Mouse (Mus musculus): ENCODE results near the gene Tdrd5.

The Tdrd5 gene

DNA sequence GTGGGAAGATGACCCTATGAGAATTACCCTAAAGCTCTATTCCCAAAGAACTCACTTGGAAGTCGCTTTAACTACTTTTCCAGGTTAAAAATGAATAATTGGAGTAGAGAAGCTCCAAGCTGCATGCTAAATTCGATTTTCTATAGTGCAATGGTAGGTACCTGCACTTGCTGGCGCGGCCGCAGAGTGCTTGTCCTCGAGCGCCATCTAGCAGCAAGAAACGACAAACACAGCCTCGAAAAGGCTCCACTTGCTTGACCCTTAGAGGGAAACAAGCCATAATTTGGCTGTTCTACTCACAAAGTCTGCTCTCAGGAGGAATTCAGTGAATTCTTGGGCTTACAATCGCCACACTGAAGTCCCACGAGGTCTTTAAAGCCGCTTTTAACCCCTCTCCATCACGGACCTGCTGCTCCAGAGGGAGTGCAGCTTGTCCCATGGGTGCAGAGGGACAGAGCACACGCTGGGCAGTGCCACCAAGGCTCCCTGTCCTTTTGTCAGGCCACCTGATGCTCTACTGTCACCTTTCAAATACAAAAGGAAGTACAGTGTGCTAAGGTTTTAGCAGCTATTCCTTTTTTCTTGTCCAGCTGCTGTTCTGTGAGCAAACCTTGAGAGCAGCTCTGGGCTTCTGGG, 61.6 kb downstream of the Tdrd5 start:
- peaks cover 7% of the 10 kb centered on the region for H3K4me1 ChIP-seq (replicated peaks; ENCODE audit: low read depth, low read length)
- H3K4me3 ChIP-seq (replicated peaks; ENCODE audit: low read length), result 0 out of 2 replicates have a peak overlapping the region, but pooled peaks have one; percentile 32
- TF ChIP-seq CTCF (conservative IDR thresholded peaks at IDR 0.05; ENCODE audit: low read length), result peak; percentile 53
- TF ChIP-seq POU5F1 (IDR thresholded peaks at IDR 0.05; ENCODE audit: borderline replicate concordance, low read length), result no peak
- no peak for TF ChIP-seq NANOG (IDR thresholded peaks at IDR 0.05; ENCODE audit: borderline replicate concordance, low read length)
- no peaks in the 10 kb centered on the region for H3K27me3 ChIP-seq (ENCODE audit: insufficient read depth, low read length)
- no peaks in the 10 kb centered on the region for H3K9me3 ChIP-seq (ENCODE audit: low read length)
- H3K36me3 ChIP-seq (ENCODE audit: insufficient read depth, low read length), result no peaks in the 10 kb centered on the region

DNA sequence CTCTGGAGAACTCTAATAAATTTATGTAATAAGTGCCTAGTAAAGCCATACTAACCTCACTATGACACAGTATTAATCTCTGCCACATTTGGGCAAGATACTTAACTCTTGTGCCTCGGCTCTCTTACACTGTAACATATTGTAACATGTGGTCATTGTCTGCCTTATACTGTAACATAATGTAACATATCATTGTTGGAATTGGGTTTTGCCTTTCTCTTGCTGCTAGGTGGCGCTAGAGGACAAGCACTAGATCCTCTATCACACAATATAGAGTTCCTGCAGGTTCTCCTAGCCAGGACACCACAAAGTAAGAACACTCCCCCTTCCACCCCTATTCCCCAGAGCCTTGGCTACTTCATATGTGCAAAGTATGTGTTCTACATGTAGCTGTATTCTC, 62.4 kb downstream of the Tdrd5 start:
- peaks cover 7% of the 10 kb centered on the region for H3K4me1 ChIP-seq (replicated peaks; ENCODE audit: low read depth, low read length)
- no peaks in the 10 kb centered on the region for H3K27me3 ChIP-seq (ENCODE audit: insufficient read depth, low read length)
- H3K9me3 ChIP-seq (ENCODE audit: low read length), result no peaks in the 10 kb centered on the region
- peak; percentile 59 for TF ChIP-seq CTCF (conservative IDR thresholded peaks at IDR 0.05; ENCODE audit: low read length)
- no peak for TF ChIP-seq POU5F1 (IDR thresholded peaks at IDR 0.05; ENCODE audit: borderline replicate concordance, low read length)
- no peaks in the 10 kb centered on the region for H3K36me3 ChIP-seq (ENCODE audit: insufficient read depth, low read length)
- H3K4me3 ChIP-seq (replicated peaks; ENCODE audit: low read length), result no peak overlapping the region

DNA sequence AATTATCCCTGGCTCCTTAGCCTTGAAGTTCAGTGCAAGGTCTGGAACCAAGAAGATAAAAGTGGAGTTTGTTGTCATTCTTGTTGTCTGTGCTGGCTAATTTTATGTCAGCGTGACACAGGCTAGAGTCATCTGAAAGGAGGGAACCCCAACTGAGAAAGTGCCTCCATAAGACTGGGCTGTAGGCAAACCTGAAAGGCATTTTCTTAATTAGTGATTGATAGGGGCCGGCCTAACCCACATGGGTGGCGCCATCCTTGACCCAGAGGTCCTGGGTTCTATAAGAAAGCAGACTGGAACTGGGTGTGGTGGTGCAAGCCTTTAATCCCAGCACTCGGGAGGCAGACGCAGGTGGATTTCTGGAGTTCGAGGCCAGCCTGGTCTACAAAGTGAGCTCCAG, 72.3 kb downstream of the Tdrd5 start:
- peaks cover 30% of the 10 kb centered on the region for H3K27me3 ChIP-seq (ENCODE audit: insufficient read depth, low read length)
- H3K4me3 ChIP-seq (replicated peaks; ENCODE audit: low read length), result no peak overlapping the region
- H3K9me3 ChIP-seq (ENCODE audit: low read length), result peaks cover 10% of the 10 kb centered on the region; the same call in 1 of the 2 replicates
- TF ChIP-seq NANOG (IDR thresholded peaks at IDR 0.05; ENCODE audit: borderline replicate concordance, low read length) (no peak), POU5F1 (IDR thresholded peaks at IDR 0.05; ENCODE audit: borderline replicate concordance, low read length) (no peak), CTCF (conservative IDR thresholded peaks at IDR 0.05; ENCODE audit: low read length) (no peak)
- 0 out of 2 replicates have a peak, but pooled peaks cover 3% of the 10 kb centered on the region for H3K4me1 ChIP-seq (replicated peaks; ENCODE audit: low read depth, low read length)
- no peaks in the 10 kb centered on the region for H3K36me3 ChIP-seq (ENCODE audit: insufficient read depth, low read length)

DNA sequence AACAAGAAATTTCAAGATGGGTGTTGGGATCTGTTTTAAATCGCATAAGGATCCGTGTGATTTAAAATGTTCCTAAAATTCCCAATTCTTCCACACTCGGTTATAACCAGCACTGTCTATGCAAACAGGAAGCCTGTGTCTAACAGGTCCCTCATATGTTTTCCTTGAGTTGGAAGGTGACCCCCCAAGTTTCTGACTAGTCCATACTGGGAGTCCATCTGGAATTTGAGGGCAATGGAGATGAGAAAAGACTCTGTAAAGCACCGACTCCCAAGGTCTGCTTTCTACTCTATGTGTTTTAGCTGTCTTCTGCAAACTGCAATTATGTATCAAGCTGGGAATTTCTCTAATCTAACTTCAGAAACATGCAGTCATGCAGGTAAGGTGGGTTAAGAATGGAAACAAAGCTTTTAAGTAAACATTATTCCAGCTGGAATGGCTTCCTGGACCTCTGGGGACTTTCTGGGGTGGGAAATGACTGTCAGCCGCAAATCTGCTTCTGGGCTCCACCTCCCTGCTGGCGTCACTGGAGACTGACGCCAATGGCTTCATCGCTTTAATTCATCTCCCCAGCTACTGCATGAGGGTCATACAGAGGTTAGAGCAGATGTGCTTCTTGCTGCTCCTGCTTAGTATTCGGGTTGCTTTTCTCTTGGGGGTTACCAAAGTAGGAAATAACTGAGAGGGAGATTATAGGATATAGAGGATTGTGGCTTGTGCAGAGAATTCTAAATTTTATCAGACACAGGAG, 73.0 kb downstream of the Tdrd5 start:
- H3K4me3 ChIP-seq (replicated peaks; ENCODE audit: low read length), result no peak overlapping the region
- H3K9me3 ChIP-seq (ENCODE audit: low read length), result peaks cover 10% of the 10 kb centered on the region; the same call in 1 of the 2 replicates
- no peak for TF ChIP-seq POU5F1 (IDR thresholded peaks at IDR 0.05; ENCODE audit: borderline replicate concordance, low read length)
- TF ChIP-seq NANOG (IDR thresholded peaks at IDR 0.05; ENCODE audit: borderline replicate concordance, low read length), result no peak
- TF ChIP-seq CTCF (conservative IDR thresholded peaks at IDR 0.05; ENCODE audit: low read length), result no peak
- H3K4me1 ChIP-seq (replicated peaks; ENCODE audit: low read depth, low read length), result 0 out of 2 replicates have a peak, but pooled peaks cover 3% of the 10 kb centered on the region
- no peaks in the 10 kb centered on the region for H3K36me3 ChIP-seq (ENCODE audit: insufficient read depth, low read length)
- H3K27me3 ChIP-seq (ENCODE audit: insufficient read depth, low read length), result peaks cover 30% of the 10 kb centered on the region

DNA sequence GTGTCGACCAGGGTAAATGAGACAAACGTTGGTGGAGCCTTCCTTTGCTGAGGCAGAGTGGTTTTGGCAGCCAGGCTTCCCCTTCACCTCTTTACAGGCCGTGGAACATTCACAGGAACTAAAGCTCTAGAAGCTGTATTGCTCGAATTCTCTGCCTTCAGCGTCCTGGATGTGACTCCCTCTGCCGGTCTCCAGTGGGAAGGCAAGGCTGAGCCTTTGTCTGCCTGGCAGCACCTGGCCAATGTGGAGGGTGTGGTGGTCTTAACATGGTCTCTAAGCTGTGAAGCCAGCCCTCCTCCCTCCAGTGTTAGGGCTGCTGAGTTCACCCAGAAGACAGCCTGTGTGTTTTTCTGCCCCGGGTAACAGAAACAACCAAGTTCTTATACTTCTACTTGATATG, 74.0 kb downstream of the Tdrd5 start:
- TF ChIP-seq POU5F1 (IDR thresholded peaks at IDR 0.05; ENCODE audit: borderline replicate concordance, low read length) (no peak), CTCF (conservative IDR thresholded peaks at IDR 0.05; ENCODE audit: low read length) (peak; percentile 57), NANOG (IDR thresholded peaks at IDR 0.05; ENCODE audit: borderline replicate concordance, low read length) (no peak)
- H3K4me1 ChIP-seq (replicated peaks; ENCODE audit: low read depth, low read length), result 0 out of 2 replicates have a peak, but pooled peaks cover 3% of the 10 kb centered on the region
- H3K36me3 ChIP-seq (ENCODE audit: insufficient read depth, low read length), result no peaks in the 10 kb centered on the region
- H3K9me3 ChIP-seq (ENCODE audit: low read length), result peaks cover 10% of the 10 kb centered on the region; the same call in 1 of the 2 replicates
- H3K27me3 ChIP-seq (ENCODE audit: insufficient read depth, low read length), result peaks cover 30% of the 10 kb centered on the region
- no peak overlapping the region for H3K4me3 ChIP-seq (replicated peaks; ENCODE audit: low read length)

DNA sequence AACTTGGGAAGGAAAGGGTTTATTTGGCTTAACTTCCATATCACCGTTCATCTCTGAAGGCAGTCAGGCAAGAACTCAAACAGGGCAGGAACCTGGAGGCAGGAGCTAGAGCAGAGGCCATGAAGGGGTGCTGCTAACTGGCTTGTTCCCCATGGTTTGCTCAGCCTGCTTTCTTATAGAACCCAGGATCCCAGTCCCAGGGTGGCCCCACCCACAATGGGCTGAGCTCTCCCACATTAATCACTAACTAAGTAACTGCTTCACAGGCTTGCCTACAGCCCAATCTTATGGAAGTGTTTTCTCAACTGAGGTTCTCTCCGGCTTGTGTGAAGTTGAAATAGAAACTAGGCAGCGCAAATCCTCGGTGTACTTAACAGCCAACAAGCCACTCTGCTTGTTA, 74.7 kb downstream of the Tdrd5 start:
- TF ChIP-seq POU5F1 (IDR thresholded peaks at IDR 0.05; ENCODE audit: borderline replicate concordance, low read length) (no peak), NANOG (IDR thresholded peaks at IDR 0.05; ENCODE audit: borderline replicate concordance, low read length) (no peak), CTCF (conservative IDR thresholded peaks at IDR 0.05; ENCODE audit: low read length) (no peak)
- Histone ChIP-seq H3K36me3 (ENCODE audit: insufficient read depth, low read length) (no peaks in the 10 kb centered on the region), H3K9me3 (ENCODE audit: low read length) (peaks cover 5% of the 10 kb centered on the region; the same call in 1 of the 2 replicates), H3K4me3 (replicated peaks; ENCODE audit: low read length) (no peak overlapping the region), H3K4me1 (replicated peaks; ENCODE audit: low read depth, low read length) (0 out of 2 replicates have a peak, but pooled peaks cover 3% of the 10 kb centered on the region), H3K27me3 (ENCODE audit: insufficient read depth, low read length) (peaks cover 30% of the 10 kb centered on the region)

DNA sequence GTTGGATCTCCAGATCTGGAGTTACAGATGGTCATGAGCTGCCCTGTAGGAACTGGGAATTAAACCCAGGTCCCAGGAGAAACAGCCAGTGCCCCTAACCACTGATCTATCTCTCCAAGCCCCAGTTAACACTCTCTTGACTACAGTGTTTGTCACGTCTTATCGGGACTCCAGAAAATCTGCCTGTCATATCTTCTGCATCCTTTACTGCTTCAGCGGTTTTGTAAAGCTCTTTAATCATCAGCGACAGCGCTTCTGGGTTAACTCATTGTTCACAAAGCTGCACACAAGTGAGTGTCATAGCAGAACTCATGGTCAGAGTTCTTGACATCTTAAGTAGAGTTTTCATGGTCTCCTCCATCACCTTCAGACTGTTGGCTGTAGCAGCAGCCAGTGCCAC, 76.6 kb downstream of the Tdrd5 start:
- no peak for TF ChIP-seq NANOG (IDR thresholded peaks at IDR 0.05; ENCODE audit: borderline replicate concordance, low read length)
- no peak for TF ChIP-seq CTCF (conservative IDR thresholded peaks at IDR 0.05; ENCODE audit: low read length)
- TF ChIP-seq POU5F1 (IDR thresholded peaks at IDR 0.05; ENCODE audit: borderline replicate concordance, low read length), result no peak
- H3K9me3 ChIP-seq (ENCODE audit: low read length), result no peaks in the 10 kb centered on the region
- H3K27me3 ChIP-seq (ENCODE audit: insufficient read depth, low read length), result peaks cover 34% of the 10 kb centered on the region
- H3K4me3 ChIP-seq (replicated peaks; ENCODE audit: low read length), result no peak overlapping the region
- H3K4me1 ChIP-seq (replicated peaks; ENCODE audit: low read depth, low read length), result peaks cover 9% of the 10 kb centered on the region
- no peaks in the 10 kb centered on the region for H3K36me3 ChIP-seq (ENCODE audit: insufficient read depth, low read length)

DNA sequence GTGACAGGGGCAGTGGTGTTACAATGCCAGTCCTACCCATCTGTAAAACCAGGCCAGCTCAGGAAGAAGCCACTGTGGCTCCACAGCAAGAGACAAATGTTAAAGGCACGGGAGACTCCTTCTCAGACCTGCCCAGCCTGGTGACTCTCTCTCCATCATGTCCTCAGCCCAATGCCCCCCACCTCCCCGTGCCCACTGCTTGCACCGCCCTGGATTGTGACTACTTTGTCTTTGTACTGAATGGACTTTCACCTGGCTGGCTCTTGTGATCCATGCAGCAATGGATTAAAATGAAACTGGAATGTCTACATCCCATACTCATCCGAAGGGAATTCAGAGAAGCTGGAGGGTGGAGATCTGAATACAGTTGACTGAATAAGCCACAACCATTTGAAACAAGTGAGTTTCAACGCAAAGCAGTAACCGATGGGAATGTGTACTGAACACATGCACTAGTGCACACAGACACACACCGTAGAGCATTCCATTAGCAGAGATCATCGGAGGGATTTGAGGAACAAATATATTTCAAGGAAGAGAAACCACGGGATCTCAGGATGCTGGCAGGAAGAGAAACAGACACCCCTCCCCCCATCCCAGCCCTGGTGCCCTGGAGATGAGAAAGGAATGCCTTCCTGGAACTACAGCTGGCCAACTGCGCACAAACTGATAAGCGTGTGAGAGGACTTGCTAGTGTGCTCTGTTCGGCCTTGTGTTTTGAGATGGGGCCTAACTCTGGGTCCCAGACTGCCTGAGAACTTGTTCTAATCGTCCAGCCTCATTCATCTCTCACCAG, 81.1 kb downstream of the Tdrd5 start:
- Histone ChIP-seq H3K36me3 (ENCODE audit: insufficient read depth, low read length) (no peaks in the 10 kb centered on the region), H3K4me3 (replicated peaks; ENCODE audit: low read length) (no peak overlapping the region), H3K9me3 (ENCODE audit: low read length) (no peaks in the 10 kb centered on the region), H3K27me3 (ENCODE audit: insufficient read depth, low read length) (peaks cover 12% of the 10 kb centered on the region), H3K4me1 (replicated peaks; ENCODE audit: low read depth, low read length) (peaks cover 13% of the 10 kb centered on the region)
- TF ChIP-seq POU5F1 (IDR thresholded peaks at IDR 0.05; ENCODE audit: borderline replicate concordance, low read length) (no peak), CTCF (conservative IDR thresholded peaks at IDR 0.05; ENCODE audit: low read length) (no peak), NANOG (IDR thresholded peaks at IDR 0.05; ENCODE audit: borderline replicate concordance, low read length) (no peak)

Measured in E14TG2a.4 (cell line).